Mouse (Mus musculus) hindbrain, embryonic 13.5 days (tissue): ENCODE data around the gene Serpina10. TPM values are rescaled to one million over a fixed set of nuclear protein-coding genes. Genes with fewer than 3 reads are reported as not detected.
"Not testable (repeated sequence)": the region's sequence is repeated elsewhere in the genome, so short reads cannot be mapped to it uniquely, and the experiment has no call there.

ENCODE experiments used
- ATAC-seq: fragments of 200-750 bp; cut with Nextera tagmentation; 2 replicates; pipeline ENCODE4 v1.8.0; 2017; ENCODE audit warnings: moderate TSS enrichment; ENCODE audit not compliant: low FRiP score
- H3K27ac ChIP-seq: fragments of 300-500 bp; sonication (generic); 2 replicates; pipeline ENCODE4 v1.5.1; 2015; ENCODE audit warnings: inconsistent platforms, mild to moderate bottlenecking, moderate library complexity
- H3K27me3 ChIP-seq: fragments of 300-500 bp; sonication (generic); 2 replicates; pipeline ENCODE4 v1.6.1; 2015; ENCODE audit warnings: mild to moderate bottlenecking, inconsistent platforms
- H3K36me3 ChIP-seq: fragments of 300-500 bp; sonication (generic); 2 replicates; pipeline ENCODE4 v1.6.1; 2015; ENCODE audit warnings: mild to moderate bottlenecking, inconsistent platforms
- H3K4me1 ChIP-seq: fragments of 300-500 bp; sonication (generic); replicated peaks from 2 replicates; pipeline ENCODE4 v1.6.1; 2015; ENCODE audit warnings: inconsistent platforms
- H3K4me2 ChIP-seq: fragments of 300-500 bp; sonication (generic); 2 replicates; pipeline ENCODE4 v1.6.1; 2015; ENCODE audit warnings: inconsistent platforms, mild to moderate bottlenecking, moderate library complexity
- H3K4me3 ChIP-seq: fragments of 300-500 bp; sonication (generic); 2 replicates; pipeline ENCODE4 v1.5.1; 2015; ENCODE audit warnings: mild to moderate bottlenecking, inconsistent platforms
- H3K9ac ChIP-seq: fragments of 300-500 bp; sonication (generic); 2 replicates; pipeline ENCODE4 v1.6.1; 2015; ENCODE audit warnings: mild to moderate bottlenecking, inconsistent platforms
- H3K9me3 ChIP-seq: fragments of 300-500 bp; sonication (generic); 2 replicates; pipeline ENCODE4 v1.6.1; 2016; ENCODE audit warnings: inconsistent platforms
- WGBS: fragments of 180-500 bp; shearing (Covaris S2); methylation state at CpG from one replicate; pipeline ENCODE4 v1.1.7; 2015; 5-methylcytosine and 5-hydroxymethylcytosine counted together
- polyA plus RNA-seq: library from polyadenylated mRNA; unstranded; fragments of >200 nt; fragmentation: Nextera tagmentation; extraction: Ambion mirVana; gene quantifications from 2 replicates; pipeline ENCODE4 v1.2.1, GENCODE M21; 2015

The Serpina10 gene
- polyA plus RNA-seq: not detected in 2 replicates

- Histone ChIP-seq H3K27me3 (no peaks in the 10 kb centered on the region), H3K4me3 (no peak within 1 kb of the TSS), H3K9me3 (no peaks in the 10 kb centered on the region), H3K4me1 (no peaks in the 10 kb centered on the region), H3K36me3 (no peaks in the 10 kb centered on the region), H3K27ac (no peak within 1 kb of the TSS), H3K9ac (no peak within 1 kb of the TSS), H3K4me2 (no peak within 1 kb of the TSS)
- no peak for ATAC-seq
- 78% methylated on average over 3 of the region's 3 CpGs for WGBS
Measured at GRCm38 (mm10) chr12:103631203-103631612, at the start of gene Serpina10. Gene Serpina10, minus strand, starts transcription at chr12:103631444.

GRCm38 (mm10) chr12:103679853-103680252, 48.6 kb upstream of the Serpina10 start:
- not testable (repeated sequence) for H3K27ac ChIP-seq, H3K4me2 ChIP-seq, ATAC-seq, H3K4me1 ChIP-seq, H3K27me3 ChIP-seq, H3K9ac ChIP-seq, H3K4me3 ChIP-seq, H3K36me3 ChIP-seq, H3K9me3 ChIP-seq
- WGBS: 100% methylated on average over 1 of the region's 1 CpGs

DNA sequence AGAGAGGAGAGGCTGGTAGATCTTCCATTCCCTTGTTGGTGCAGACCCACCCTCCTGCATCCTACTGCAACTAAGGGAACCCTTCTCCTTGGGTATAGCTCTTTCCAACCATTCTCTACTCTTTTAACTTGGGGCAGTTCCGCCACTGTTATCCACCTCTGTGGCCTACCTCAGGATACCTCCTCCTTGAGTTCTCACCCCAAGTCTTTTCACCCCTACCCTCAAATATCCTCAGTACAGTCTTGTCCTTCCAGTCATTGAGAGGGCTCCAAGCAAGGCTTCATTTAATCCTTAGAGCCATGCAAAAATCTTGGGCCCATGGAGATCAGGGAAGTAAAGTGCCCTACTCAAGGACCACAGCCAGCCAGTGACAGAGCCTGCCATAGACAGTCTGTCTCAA, 44.8 kb upstream of the Serpina10 start, which contains the start of gene Serpina16:
Serpina16 (minus strand) TSS at position 101 of the 400 bp plus-strand sequence.
- Histone ChIP-seq H3K36me3 (no peaks in the 10 kb centered on the region), H3K4me1 (no peaks in the 10 kb centered on the region), H3K4me3 (no peak within 1 kb of the TSS), H3K27me3 (no peaks in the 10 kb centered on the region), H3K9ac (no peak within 1 kb of the TSS), H3K9me3 (no peaks in the 10 kb centered on the region), H3K27ac (no peak within 1 kb of the TSS), H3K4me2 (no peak within 1 kb of the TSS)
- no peak for ATAC-seq
- 88% methylated on average over 1 of the region's 1 CpGs for WGBS

GRCm38 (mm10) chr12:103673179-103673578, 41.9 kb upstream of the Serpina10 start:
- Histone ChIP-seq H3K9me3 (no peaks in the 10 kb centered on the region), H3K4me2 (no peak overlapping the region), H3K4me3 (no peak overlapping the region), H3K36me3 (no peaks in the 10 kb centered on the region), H3K27me3 (no peaks in the 10 kb centered on the region), H3K27ac (no peak overlapping the region), H3K9ac (no peak overlapping the region), H3K4me1 (no peaks in the 10 kb centered on the region)
- no peak for ATAC-seq
- 93% methylated on average over 2 of the region's 2 CpGs for WGBS

DNA sequence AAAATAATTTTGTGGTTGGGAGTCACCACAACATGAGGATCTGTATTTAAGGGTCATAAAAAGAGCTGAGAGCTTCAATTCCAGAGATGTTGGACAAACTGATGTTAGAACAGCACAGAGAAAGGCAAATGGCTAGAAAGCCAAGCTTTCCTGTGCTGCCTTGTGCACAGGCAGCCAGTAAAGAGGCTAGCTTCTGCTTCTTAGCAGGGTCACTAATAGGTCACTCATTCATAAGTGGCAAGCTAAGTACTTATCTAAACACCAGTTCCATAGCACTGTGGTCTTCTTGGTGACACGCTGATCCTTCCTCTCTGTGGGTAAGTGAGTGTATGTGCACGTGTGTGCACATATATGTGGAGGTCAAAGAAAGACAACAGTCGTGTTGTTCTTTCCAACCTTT, 40.2 kb upstream of the Serpina10 start:
- H3K9me3 ChIP-seq: no peaks in the 10 kb centered on the region
- H3K36me3 ChIP-seq: no peaks in the 10 kb centered on the region
- H3K27me3 ChIP-seq: no peaks in the 10 kb centered on the region
- H3K4me2 ChIP-seq: no peak overlapping the region
- no peaks in the 10 kb centered on the region for H3K4me1 ChIP-seq
- H3K4me3 ChIP-seq: no peak overlapping the region
- WGBS: 86% methylated on average over 3 of the region's 3 CpGs
- no peak overlapping the region for H3K9ac ChIP-seq
- ATAC-seq: no peak
- no peak overlapping the region for H3K27ac ChIP-seq

GRCm38 (mm10) chr12:103670964-103671363, 39.7 kb upstream of the Serpina10 start:
- no peaks in the 10 kb centered on the region for H3K9me3 ChIP-seq
- H3K4me2 ChIP-seq: no peak overlapping the region
- H3K4me1 ChIP-seq: no peaks in the 10 kb centered on the region
- no peaks in the 10 kb centered on the region for H3K27me3 ChIP-seq
- no peak overlapping the region for H3K4me3 ChIP-seq
- no peak overlapping the region for H3K9ac ChIP-seq
- 86% methylated on average over 2 of the region's 2 CpGs for WGBS
- H3K27ac ChIP-seq: no peak overlapping the region
- ATAC-seq: no peak
- no peaks in the 10 kb centered on the region for H3K36me3 ChIP-seq

- 89% methylated on average over 5 of the region's 5 CpGs for WGBS
- no peak for ATAC-seq
- Histone ChIP-seq H3K36me3 (no peaks in the 10 kb centered on the region), H3K4me3 (no peak overlapping the region), H3K27ac (no peak overlapping the region), H3K4me1 (no peaks in the 10 kb centered on the region), H3K9ac (no peak overlapping the region), H3K27me3 (no peaks in the 10 kb centered on the region), H3K4me2 (no peak overlapping the region), H3K9me3 (no peaks in the 10 kb centered on the region)
Measured at GRCm38 (mm10) chr12:103670344-103670743, 39.1 kb upstream of the Serpina10 start.

- no peaks in the 10 kb centered on the region for H3K27me3 ChIP-seq
- H3K4me2 ChIP-seq: no peak overlapping the region
- H3K4me1 ChIP-seq: no peaks in the 10 kb centered on the region
- no peak overlapping the region for H3K27ac ChIP-seq
- no peaks in the 10 kb centered on the region for H3K9me3 ChIP-seq
- no peaks in the 10 kb centered on the region for H3K36me3 ChIP-seq
- 92% methylated on average over 3 of the region's 3 CpGs for WGBS
- no peak overlapping the region for H3K4me3 ChIP-seq
- no peak for ATAC-seq
- no peak overlapping the region for H3K9ac ChIP-seq
Measured at GRCm38 (mm10) chr12:103665286-103665685, 34.0 kb upstream of the Serpina10 start.

DNA sequence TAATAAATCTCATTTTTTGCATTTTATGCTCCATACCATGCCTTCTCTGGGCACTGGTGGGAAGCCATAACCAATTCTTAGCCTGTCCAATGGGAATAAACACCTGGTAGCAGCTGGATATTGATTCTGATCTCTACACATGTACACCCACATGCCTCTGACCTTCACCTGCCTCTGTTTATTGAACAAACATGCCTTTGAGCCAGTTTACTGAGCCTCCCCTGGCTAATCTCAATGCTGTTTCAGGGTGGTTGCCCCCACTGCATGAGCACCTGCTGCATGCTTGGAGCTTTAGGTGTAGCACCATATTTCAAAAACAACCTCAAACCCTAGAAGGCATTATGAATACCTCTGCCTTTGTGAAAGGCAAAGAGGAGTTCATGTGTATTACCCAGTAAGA, 30.8 kb upstream of the Serpina10 start:
- H3K36me3 ChIP-seq, H3K4me1 ChIP-seq, H3K9ac ChIP-seq, H3K4me3 ChIP-seq, ATAC-seq, H3K9me3 ChIP-seq, H3K27ac ChIP-seq, H3K27me3 ChIP-seq, H3K4me2 ChIP-seq: not testable (repeated sequence)

DNA sequence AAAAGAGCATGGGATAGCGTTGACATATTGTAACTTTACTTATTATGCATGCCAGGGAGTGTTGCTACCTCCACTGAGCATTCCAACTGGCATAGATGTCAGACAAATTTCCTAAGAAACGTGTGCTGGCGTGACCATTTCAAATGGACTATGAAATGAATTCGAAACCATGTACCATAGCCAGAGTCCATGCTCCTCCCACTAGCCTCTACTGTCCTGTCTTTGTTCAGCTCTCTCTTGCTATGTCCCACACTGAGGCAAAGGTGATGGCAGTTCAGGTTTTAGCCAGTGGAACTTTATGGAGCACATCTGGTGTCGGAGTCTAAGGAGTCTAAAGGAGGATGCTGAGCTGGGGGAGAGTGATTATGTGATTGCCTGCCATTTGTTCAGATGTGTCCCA, 28.8 kb upstream of the Serpina10 start:
- no peak for ATAC-seq
- Histone ChIP-seq H3K27me3 (no peaks in the 10 kb centered on the region), H3K9ac (no peak overlapping the region), H3K4me3 (no peak overlapping the region), H3K4me2 (no peak overlapping the region), H3K36me3 (no peaks in the 10 kb centered on the region), H3K9me3 (no peaks in the 10 kb centered on the region), H3K27ac (no peak overlapping the region), H3K4me1 (no peaks in the 10 kb centered on the region)
- 86% methylated on average over 5 of the region's 5 CpGs for WGBS

DNA sequence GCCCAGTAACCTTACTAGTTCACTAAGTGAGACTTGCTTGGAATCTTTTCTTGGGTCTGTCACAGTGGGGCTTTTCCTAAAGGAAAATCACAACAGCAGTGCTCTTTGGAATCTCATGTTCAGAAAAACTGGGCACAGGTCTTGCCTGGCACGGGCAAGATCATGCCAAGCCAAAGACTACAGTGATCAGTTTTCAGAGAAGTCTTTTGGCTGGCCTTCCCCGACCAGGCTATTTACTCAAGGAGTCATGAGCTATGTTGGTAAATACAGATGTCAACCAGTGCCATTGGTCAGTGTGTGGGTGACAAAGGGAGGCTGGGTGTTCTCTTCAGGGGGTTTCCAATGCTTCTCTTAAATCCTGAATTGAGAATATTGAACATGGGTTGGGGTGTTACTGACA, 27.9 kb upstream of the Serpina10 start:
- 90% methylated on average over 2 of the region's 2 CpGs for WGBS
- Histone ChIP-seq H3K4me2 (no peak overlapping the region), H3K4me3 (no peak overlapping the region), H3K9ac (no peak overlapping the region), H3K27ac (no peak overlapping the region), H3K36me3 (no peaks in the 10 kb centered on the region), H3K27me3 (no peaks in the 10 kb centered on the region), H3K9me3 (no peaks in the 10 kb centered on the region), H3K4me1 (no peaks in the 10 kb centered on the region)
- no peak for ATAC-seq

- Histone ChIP-seq H3K4me2 (no peak overlapping the region), H3K4me1 (no peaks in the 10 kb centered on the region), H3K9ac (no peak overlapping the region), H3K9me3 (no peaks in the 10 kb centered on the region), H3K27me3 (no peaks in the 10 kb centered on the region), H3K27ac (no peak overlapping the region), H3K4me3 (no peak overlapping the region), H3K36me3 (no peaks in the 10 kb centered on the region)
- no peak for ATAC-seq
- 87% methylated on average over 10 of the region's 10 CpGs for WGBS
Measured at GRCm38 (mm10) chr12:103657991-103658390, 26.7 kb upstream of the Serpina10 start.

DNA sequence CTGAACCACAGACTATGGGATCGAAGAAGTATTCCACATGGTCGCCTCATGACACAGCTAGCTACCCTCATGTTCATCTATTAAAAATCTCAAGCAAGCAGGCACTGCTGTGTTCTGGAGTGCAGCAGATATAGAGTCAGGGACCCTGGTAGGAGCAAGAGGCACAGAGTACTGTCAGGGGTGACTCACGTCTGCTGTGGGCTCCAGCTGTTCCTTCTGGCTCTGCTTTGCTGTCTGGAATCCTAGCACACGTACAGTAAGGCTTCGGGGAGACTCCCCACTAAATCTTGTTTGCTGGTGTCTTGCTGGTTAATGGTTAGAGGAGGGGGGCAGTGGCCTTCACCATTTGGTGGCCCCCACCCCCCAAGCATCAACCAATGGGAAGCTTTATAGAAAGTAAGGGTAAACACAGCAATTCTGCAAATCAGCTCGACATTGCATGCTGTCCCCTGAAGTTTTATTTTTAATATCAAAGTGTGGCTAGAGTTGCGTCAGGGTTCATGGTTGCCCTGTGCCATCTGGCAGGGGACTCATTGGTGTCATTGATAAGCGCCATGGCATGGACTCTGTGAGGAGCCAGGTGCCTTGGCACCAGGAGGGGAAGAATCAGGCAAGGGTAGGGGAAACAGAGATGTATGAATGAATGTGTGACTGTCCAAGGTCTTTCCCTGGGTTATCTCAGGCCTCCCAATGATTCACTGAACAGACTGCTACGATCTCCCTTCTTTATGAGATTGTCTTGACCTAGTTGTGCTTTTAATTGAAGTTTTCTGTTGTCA, 25.8 kb upstream of the Serpina10 start, which contains the start of gene Serpina6:
Serpina6 (minus strand) TSS at position 365 of the 779 bp plus-strand sequence.
- no peak for ATAC-seq
- WGBS: 84% methylated on average over 9 of the region's 9 CpGs
- no peak within 1 kb of the TSS for H3K4me2 ChIP-seq
- no peaks in the 10 kb centered on the region for H3K27me3 ChIP-seq
- H3K4me1 ChIP-seq: no peaks in the 10 kb centered on the region
- H3K4me3 ChIP-seq: no peak within 1 kb of the TSS
- H3K36me3 ChIP-seq: no peaks in the 10 kb centered on the region
- no peak within 1 kb of the TSS for H3K27ac ChIP-seq
- H3K9ac ChIP-seq: no peak within 1 kb of the TSS
- no peaks in the 10 kb centered on the region for H3K9me3 ChIP-seq
